Mouse (Mus musculus): ENCODE measurements around the gene Fam53b.

DNA sequence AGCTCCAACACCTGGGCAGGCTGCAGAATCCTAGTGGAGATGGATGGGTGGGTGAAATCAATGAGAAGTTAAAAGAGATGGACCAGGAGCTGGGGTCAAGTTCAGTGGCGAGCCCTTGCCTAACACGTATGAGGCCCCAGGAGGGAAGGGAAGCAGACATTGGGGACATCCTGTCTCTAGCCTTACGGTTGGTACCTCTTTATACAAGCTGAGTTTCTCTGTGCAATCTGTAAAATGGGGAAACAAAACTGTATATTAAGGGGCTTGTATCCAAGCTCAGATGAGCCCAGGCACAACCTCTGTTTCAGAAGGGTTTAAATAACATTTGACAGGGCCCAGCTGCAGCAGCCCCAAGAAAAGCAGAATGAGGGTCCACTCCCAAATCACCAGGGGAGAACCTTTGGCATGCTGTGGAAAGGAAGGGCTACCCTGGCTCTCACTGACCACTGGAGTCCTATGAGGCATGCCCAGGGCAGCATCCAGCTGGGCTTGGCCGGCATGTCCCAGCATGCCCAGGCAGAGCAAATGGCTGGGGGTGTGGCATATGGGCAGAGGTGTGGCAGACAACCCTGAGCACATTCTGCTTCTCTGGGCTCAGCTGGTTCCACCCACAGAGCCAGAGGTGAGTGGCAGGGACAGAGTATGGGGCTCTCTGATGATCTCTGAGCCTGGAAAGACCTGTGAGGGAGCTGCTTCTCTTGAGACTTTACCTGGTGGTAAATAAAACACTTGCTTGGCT is 84.4 kb downstream of the Fam53b start:
- TF ChIP-seq CTCF (IDR thresholded peaks at IDR 0.05; ENCODE audit: extremely low read depth, insufficient read depth, insufficient read length, insufficient replicate concordance): no peak
- no peak for TF ChIP-seq POLR2A (IDR thresholded peaks at IDR 0.05; ENCODE audit: low read depth, low read length)
